Mouse (Mus musculus) right cerebral cortex, postnatal 36 days (tissue): ENCODE results near the gene Plbd2.
"Not testable (repeated sequence)": the region's sequence is repeated elsewhere in the genome, so short reads cannot be mapped to it uniquely, and the experiment has no call there.

Experiments used
- DNase-seq, 2 experiments: peaks; one replicate each; pipeline ENCODE4 v3.0.0; 2022; ENCODE audit warnings: low spot score in 2 of 2, mixed read lengths in 1 of 2

Plbd2 gene

DNA sequence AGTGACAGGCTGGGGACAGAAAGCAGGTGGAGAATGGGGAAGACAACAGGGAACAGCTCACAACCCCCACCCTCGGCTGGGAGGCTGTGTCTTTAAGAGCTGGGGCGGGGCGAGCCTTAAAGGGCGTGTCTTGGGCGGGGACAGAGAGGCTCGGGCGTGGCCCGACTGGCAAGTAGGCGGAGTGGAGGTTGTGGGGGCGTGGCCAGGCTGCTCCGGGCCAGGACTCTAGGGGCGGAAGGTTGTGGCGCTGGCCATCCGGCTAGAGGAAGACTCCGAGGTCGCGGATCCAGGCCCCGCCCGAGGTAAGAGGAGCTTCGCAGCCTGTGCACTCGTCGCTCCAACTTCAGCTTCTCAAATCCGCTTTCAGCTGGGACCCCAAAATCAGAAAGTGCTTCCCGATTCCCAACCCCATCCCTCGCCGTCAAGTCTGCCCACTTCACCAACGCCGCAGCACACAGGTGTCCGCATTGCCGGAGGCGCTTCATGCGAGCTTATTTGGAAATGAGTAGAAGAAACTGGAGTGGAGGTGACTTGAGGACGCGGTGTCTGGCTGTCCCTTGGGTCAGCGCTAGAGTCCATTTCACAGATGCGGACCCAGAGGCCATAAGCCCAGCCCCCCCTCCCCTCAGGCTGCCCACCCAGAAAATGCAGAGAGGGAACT is 7.7 kb upstream of the Plbd2 start, which contains the start of gene Slc8b1:
Gene Slc8b1, plus strand, starts transcription at position 187 of the 661 bp plus-strand sequence.
- peak; percentile 76 to 77 for DNase-seq

GRCm38 (mm10) chr5:120507311-120507710 is 3.9 kb upstream of the Plbd2 start:
- DNase-seq, result no peak

DNA sequence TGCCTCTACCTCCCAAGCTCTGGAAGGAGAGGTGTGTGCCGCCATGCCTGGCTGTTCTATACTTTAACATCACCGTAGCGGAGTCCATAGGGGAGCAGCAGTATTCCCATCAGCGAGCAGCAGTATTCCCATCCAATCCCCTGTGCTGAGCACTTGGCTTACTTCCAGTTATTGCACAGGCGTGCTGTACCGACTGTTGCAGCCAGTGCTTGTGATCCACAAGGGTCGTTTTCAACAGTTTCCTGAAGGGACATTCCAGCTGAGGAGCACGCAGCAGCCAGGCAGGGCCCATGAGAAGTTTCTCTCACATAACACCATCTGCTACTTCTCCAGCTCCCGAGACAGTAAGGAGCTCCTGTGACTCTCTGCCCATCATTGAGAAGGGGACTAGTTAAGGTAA is 3.1 kb upstream of the Plbd2 start:
- no peak for DNase-seq

DNA sequence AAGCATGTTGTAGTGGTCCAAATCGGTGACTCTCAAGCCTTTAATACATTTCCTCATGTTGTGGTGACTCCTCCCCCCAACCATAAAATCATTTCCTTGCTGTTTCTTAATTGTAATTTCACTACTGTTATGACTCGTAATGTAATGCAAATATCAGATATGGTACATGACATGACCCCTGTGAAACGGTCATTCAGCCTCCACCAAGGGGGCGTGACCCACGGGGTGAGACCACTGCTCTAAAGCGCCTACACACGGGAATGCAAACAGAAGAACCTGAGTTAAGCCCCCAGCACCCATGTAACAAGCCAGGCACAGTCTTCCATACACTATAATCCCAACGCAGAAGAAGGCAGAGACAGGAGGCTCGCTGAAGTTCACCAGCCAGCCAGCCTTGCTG is 2.4 kb upstream of the Plbd2 start:
- no peak for DNase-seq

DNA sequence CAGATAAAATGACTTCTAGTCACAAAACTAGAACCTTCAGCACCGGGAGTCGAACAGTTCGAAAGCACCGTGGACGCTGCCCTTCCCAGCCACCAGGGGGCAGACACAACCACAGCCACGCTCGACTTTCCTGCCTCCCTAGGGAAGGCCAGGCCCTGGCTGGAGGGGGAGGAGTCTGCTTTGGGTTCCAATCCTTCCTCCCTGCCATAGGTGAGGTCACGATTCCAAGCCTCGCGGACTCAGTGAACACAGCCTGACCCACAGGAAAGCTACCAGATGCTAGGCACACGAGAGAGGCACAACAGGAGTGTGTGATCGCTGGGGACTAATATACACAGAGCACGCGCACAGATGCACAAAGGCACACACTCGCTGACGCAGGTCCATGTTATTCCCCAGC is 1.9 kb upstream of the Plbd2 start:
- DNase-seq, result peak in 1 of 2 experiments; percentile 50

GRCm38 (mm10) chr5:120502675-120503143 is 716 bp downstream of the Plbd2 start:
- DNase-seq, result no peak

DNA sequence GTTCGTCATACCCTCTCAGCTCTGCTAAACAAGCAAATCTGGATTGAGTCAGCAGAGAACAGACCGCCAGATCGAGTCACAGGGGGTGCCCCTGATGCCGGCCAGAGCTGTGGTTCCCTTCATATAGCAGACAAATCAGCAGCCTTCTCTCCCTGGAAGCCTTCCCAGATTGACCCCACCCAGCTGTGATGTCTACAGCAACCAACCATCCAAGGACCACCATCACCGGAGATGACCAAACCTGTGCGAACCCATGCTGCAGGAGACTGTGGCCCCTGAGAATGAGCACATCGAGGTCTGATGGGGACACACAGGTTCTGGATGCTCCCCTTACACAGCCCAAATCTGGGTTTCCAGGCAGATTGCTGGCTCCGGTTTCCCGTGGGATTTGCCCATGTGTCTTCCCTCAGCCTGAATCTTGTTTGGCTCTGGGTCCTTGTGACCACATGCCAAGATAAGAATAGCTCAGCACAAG is 1.2 kb downstream of the Plbd2 start:
- peak in 1 of 2 experiments; percentile 41 for DNase-seq

DNA sequence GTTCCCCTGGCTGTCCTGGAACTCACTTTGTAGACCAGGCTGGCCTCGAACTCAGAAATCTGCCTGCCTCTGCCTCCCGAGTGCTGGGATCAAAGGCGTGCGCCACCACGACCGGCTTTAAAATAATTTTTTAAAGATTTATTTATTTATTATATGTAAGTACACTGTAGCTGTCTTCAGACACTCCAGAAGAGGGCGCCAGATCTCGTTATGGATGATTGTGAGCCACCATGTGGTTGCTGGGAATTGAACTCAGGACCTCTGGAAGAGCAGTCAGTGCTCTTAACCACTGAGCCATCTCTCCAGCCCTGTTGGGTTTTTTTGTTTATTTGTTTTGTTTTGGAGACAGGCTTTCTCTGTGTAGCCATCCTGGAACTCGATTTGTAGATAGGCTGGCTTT is 2.8 kb downstream of the Plbd2 start:
- not testable (repeated sequence) for DNase-seq

GRCm38 (mm10) chr5:120499202-120499601 is 4.2 kb downstream of the Plbd2 start:
- no peak for DNase-seq

DNA sequence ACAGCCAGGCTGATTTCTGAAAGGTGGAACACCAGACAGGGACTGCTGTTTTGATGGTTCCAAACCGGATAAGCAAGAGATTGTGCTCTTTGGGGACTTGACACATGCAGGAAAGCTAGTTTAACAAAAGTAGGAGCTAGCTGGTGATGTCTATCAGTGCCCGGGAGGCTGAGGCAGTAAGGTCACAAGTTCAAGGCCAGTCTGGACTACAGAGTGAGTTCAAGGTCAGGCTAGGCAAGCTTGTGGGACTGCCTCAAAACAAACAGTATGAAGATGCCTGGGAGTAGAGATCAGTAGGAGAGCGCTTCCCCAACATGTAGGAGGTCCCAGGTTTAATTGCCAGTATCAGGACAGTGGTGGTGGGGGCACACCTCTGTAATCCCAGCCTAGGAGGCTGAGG is 6.4 kb downstream of the Plbd2 start:
- DNase-seq, result no peak

DNA sequence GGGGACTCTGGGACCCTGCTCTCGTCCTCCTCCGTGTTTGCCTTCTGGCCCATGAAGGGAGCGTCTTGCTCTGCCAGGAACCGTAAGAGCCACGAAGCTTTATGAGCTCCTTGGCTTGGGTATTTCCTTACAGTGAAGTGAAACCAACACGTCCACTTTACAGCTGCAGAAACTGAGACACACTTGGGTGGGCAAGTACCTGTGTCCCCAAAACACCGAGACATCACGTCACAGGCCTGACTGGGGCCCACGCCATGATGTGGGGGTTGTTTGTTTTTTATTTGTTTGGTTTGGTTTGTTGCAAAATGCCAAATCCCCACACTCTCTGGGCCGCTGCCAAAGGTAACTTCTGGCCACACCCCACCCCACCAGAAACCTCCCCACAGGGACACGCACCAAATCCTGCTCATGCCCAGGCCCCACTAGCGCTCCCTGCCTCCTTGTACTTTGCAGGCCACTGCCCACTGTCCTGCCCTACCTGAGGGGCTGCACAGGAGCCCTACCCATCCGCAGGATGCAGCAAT is 7.7 kb downstream of the Plbd2 start:
- DNase-seq, result no peak

- DNase-seq, result no peak
Measured at GRCm38 (mm10) chr5:120495064-120495702, 8.2 kb downstream of the Plbd2 start.

DNA sequence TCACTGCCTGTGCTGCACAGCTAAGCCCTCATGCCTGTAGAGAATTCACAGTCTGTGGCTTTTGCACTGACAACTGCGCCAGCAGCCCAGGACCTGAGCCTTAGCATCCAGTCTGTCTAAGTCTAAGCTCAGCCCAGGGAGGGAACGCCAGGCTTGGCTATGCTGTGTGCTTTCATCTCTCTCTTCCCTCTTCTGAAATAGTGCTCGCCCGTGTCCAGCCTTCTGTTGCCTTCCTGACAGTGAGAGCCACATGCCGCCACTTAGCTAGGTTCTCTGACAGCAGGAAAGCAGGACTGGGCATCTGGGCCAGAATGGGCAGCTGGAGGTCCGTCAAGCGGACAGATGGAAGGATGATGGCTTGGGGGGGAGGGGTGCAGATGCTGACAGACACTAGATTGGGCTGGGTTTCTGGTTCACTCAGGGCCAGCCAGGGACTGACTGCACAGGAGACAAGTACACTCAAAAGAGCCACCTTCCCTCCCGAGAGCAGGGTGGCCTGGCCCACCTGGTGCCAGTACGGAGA is 9.5 kb downstream of the Plbd2 start:
- no peak for DNase-seq

GRCm38 (mm10) chr5:120493440-120493839 is 10.0 kb downstream of the Plbd2 start:
- no peak for DNase-seq

GRCm38 (mm10) chr5:120492437-120492836 is 11.0 kb downstream of the Plbd2 start:
- DNase-seq, result no peak

DNA sequence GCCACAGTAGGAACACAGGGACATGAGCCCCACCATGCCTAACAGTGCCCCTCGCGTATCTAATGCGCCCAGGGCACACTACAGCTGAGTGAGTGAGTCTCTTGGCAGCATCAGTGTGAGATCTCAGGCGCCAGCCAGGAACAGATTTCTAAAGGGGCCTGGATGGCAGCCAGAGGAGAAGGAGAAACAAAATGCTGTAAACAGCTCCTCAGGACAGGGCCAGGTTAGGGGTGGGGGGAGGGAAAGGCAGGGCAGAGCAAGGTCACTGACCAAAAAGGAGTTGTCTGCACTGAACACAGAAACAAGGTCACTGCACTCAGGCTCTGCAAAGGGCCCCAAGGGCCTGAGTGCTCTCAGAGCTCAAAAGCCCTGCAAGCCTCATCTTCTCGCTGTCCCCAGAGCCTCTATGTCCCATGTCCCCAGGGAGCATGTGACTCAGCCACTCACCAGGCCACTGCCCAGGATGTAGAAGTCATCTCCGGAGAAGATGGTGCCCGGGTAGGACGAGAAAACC is 12.7 kb downstream of the Plbd2 start:
- no peak for DNase-seq

DNA sequence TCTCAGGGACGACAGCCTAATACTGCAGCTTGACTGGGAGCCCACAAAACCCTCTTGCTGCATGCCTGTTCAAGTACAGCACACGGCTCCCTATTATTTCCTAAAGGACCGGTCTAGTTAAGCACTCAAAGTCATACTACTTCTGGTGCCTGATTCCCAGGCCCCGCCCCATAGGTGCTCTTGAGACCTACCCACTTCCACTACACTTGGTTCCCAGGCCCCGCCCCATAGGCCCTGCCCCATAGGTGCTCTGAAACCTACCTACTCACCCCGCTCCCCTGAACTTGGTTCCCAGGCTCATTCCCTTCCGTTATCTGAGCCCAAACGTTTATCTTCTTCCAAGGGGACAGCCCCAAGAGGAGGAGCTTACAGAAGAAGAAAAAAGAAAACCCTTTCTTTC is 15.6 kb downstream of the Plbd2 start:
- no peak for DNase-seq

DNA sequence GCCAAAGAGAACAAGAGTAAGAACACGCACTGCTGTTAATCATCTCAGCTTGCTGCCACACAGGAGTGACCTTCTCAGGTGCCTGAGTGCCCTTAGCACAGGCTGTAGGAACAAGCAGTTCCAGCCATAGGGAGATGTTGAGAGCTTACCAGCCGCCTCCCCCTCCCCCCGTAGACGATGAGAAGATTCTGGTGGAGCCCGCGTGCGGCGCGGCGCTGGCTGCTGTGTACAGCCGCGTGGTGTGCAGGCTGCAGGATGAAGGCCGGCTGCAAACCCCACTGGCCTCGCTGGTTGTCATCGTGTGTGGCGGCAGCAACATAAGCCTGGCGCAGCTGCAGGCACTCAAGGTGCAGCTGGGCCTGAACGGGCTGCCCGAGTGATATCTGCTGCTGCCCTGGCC is 20.0 kb downstream of the Plbd2 start:
- DNase-seq, result no peak

DNA sequence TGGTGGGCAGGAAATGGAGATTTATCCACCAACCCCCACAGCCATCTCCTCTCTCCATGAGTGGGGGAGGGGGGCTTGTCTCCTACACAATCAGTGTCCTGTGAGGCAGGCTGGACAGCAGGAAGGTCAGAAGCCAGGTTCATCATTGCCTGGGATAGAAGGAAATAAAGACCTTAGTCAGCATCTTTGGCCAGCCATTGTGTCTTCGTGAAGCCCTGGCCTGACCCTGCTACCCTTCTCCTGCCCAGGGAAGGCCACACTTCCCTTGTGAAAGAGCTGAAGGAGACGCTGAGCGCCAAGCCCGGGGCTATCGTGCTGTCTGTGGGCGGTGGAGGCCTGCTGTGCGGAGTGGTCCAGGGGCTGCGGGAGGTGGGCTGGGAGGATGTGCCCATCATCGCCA is 22.2 kb downstream of the Plbd2 start:
- no peak for DNase-seq

- no peak for DNase-seq
Measured at GRCm38 (mm10) chr5:120479538-120479937, 23.9 kb downstream of the Plbd2 start.

- DNase-seq, result no peak
Measured at GRCm38 (mm10) chr5:120477993-120478392, 25.4 kb downstream of the Plbd2 start.

GRCm38 (mm10) chr5:120476296-120476695 is 27.1 kb downstream of the Plbd2 start, which contains the start of gene Sds:
Sds (plus strand) TSS chr5:120476526.
- no peak for DNase-seq
